Mouse (Mus musculus): ENCODE data around the gene Rictor. TPM values are rescaled to one million over a fixed set of nuclear protein-coding genes. Genes with fewer than 3 reads are reported as not detected.
"Not testable (repeated sequence)": the region's sequence is repeated elsewhere in the genome, so short reads cannot be mapped to it uniquely, and the experiment has no call there.

Rictor gene
- polyA plus RNA-seq, 1 experiment, result not detected

- WGBS, result 84% methylated on average over 11 of the region's 11 CpGs
- no peak overlapping the region for H3K27ac ChIP-seq (ENCODE audit: insufficient read depth, low read depth, low read length)
- H3K4me3 ChIP-seq (ENCODE audit: insufficient read depth, low read depth, low read length), result no peak overlapping the region
- H3K4me1 ChIP-seq (ENCODE audit: control insufficient read depth, insufficient read depth, low read length), result peaks cover 2% of the 10 kb centered on the region; the same call in 1 of the 2 replicates
- TF ChIP-seq POLR2A (IDR thresholded peaks at IDR 0.05; ENCODE audit: insufficient read depth, low read depth, low read length) (no peak), CTCF (IDR thresholded peaks at IDR 0.05; ENCODE audit: insufficient read depth, low read depth, low read length) (no peak)
Measured at GRCm38 (mm10) chr15:6722405-6723176, 14.4 kb downstream of the Rictor start.

- H3K27ac ChIP-seq (ENCODE audit: insufficient read depth, low read depth, low read length), result no peak overlapping the region
- H3K4me3 ChIP-seq (ENCODE audit: insufficient read depth, low read depth, low read length), result no peak overlapping the region
- H3K4me1 ChIP-seq (ENCODE audit: control insufficient read depth, insufficient read depth, low read length), result peaks cover 2% of the 10 kb centered on the region; the same call in 1 of the 2 replicates
- TF ChIP-seq POLR2A (IDR thresholded peaks at IDR 0.05; ENCODE audit: insufficient read depth, low read depth, low read length) (no peak), CTCF (IDR thresholded peaks at IDR 0.05; ENCODE audit: insufficient read depth, low read depth, low read length) (no peak)
Measured at GRCm38 (mm10) chr15:6723338-6723737, 15.2 kb downstream of the Rictor start.

GRCm38 (mm10) chr15:6724442-6724841 lies 16.3 kb downstream of the Rictor start:
- 93% methylated on average over 1 of the region's 1 CpGs for WGBS
- no peak overlapping the region for H3K27ac ChIP-seq (ENCODE audit: insufficient read depth, low read depth, low read length)
- TF ChIP-seq CTCF (IDR thresholded peaks at IDR 0.05; ENCODE audit: insufficient read depth, low read depth, low read length) (no peak), POLR2A (IDR thresholded peaks at IDR 0.05; ENCODE audit: insufficient read depth, low read depth, low read length) (no peak)
- H3K4me1 ChIP-seq (ENCODE audit: control insufficient read depth, insufficient read depth, low read length), result peaks cover 2% of the 10 kb centered on the region; the same call in 1 of the 2 replicates
- no peak overlapping the region for H3K4me3 ChIP-seq (ENCODE audit: insufficient read depth, low read depth, low read length)

GRCm38 (mm10) chr15:6726130-6726808 lies 18.1 kb downstream of the Rictor start:
- Histone ChIP-seq H3K27ac (ENCODE audit: insufficient read depth, low read depth, low read length) (no peak overlapping the region), H3K4me1 (ENCODE audit: control insufficient read depth, insufficient read depth, low read length) (peaks cover 5% of the 10 kb centered on the region; the same call in 1 of the 2 replicates), H3K4me3 (ENCODE audit: insufficient read depth, low read depth, low read length) (no peak overlapping the region)
- TF ChIP-seq POLR2A (IDR thresholded peaks at IDR 0.05; ENCODE audit: insufficient read depth, low read depth, low read length) (no peak), CTCF (IDR thresholded peaks at IDR 0.05; ENCODE audit: insufficient read depth, low read depth, low read length) (no peak)
- 67% methylated on average over 5 of the region's 5 CpGs for WGBS

GRCm38 (mm10) chr15:6733076-6733475 lies 24.9 kb downstream of the Rictor start:
- no peak for TF ChIP-seq CTCF (IDR thresholded peaks at IDR 0.05; ENCODE audit: insufficient read depth, low read depth, low read length)
- no peak for TF ChIP-seq POLR2A (IDR thresholded peaks at IDR 0.05; ENCODE audit: insufficient read depth, low read depth, low read length)
- Histone ChIP-seq H3K4me3 (ENCODE audit: insufficient read depth, low read depth, low read length) (no peak overlapping the region), H3K4me1 (ENCODE audit: control insufficient read depth, insufficient read depth, low read length) (peaks cover 4% of the 10 kb centered on the region; the same call in 1 of the 2 replicates), H3K27ac (ENCODE audit: insufficient read depth, low read depth, low read length) (no peak overlapping the region)
- 70% methylated on average over 5 of the region's 5 CpGs for WGBS

GRCm38 (mm10) chr15:6739180-6739579 lies 31.0 kb downstream of the Rictor start:
- 97% methylated on average over 2 of the region's 2 CpGs for WGBS

GRCm38 (mm10) chr15:6742337-6743025 lies 34.3 kb downstream of the Rictor start:
- no peak overlapping the region for H3K4me3 ChIP-seq (ENCODE audit: insufficient read depth, low read depth, low read length)
- WGBS, result 59% methylated on average over 13 of the region's 13 CpGs
- no peak overlapping the region for H3K27ac ChIP-seq (ENCODE audit: insufficient read depth, low read depth, low read length)
- TF ChIP-seq CTCF (IDR thresholded peaks at IDR 0.05; ENCODE audit: insufficient read depth, low read depth, low read length) (no peak), POLR2A (IDR thresholded peaks at IDR 0.05; ENCODE audit: insufficient read depth, low read depth, low read length) (no peak)
- H3K4me1 ChIP-seq (ENCODE audit: control insufficient read depth, insufficient read depth, low read length), result peaks cover 5% of the 10 kb centered on the region; the same call in 1 of the 2 replicates

More at GRCm38 (mm10) chr15:6739180-6739579, 31.0 kb downstream of the Rictor start:
- TF ChIP-seq POLR2A (IDR thresholded peaks at IDR 0.05; ENCODE audit: insufficient read depth, low read depth, low read length) (no peak), CTCF (IDR thresholded peaks at IDR 0.05; ENCODE audit: insufficient read depth, low read depth, low read length) (no peak)
- Histone ChIP-seq H3K4me3 (ENCODE audit: insufficient read depth, low read depth, low read length) (no peak overlapping the region), H3K27ac (ENCODE audit: insufficient read depth, low read depth, low read length) (no peak overlapping the region), H3K4me1 (ENCODE audit: control insufficient read depth, insufficient read depth, low read length) (peaks cover 5% of the 10 kb centered on the region; the same call in 1 of the 2 replicates)

- 39% methylated on average over 8 of the region's 8 CpGs for WGBS
- Histone ChIP-seq H3K4me3 (ENCODE audit: insufficient read depth, low read depth, low read length) (no peak overlapping the region), H3K27ac (ENCODE audit: insufficient read depth, low read depth, low read length) (no peak overlapping the region), H3K4me1 (ENCODE audit: control insufficient read depth, insufficient read depth, low read length) (peaks cover 5% of the 10 kb centered on the region; the same call in 1 of the 2 replicates)
- no peak for TF ChIP-seq POLR2A (IDR thresholded peaks at IDR 0.05; ENCODE audit: insufficient read depth, low read depth, low read length)
- no peak for TF ChIP-seq CTCF (IDR thresholded peaks at IDR 0.05; ENCODE audit: insufficient read depth, low read depth, low read length)
Measured at GRCm38 (mm10) chr15:6743723-6744122, 35.5 kb downstream of the Rictor start.

GRCm38 (mm10) chr15:6746301-6746983 lies 38.3 kb downstream of the Rictor start:
- not testable (repeated sequence) for H3K4me3 ChIP-seq (ENCODE audit: insufficient read depth, low read depth, low read length); H3K27ac ChIP-seq (ENCODE audit: insufficient read depth, low read depth, low read length); H3K4me1 ChIP-seq (ENCODE audit: control insufficient read depth, insufficient read depth, low read length)
- 75% methylated on average over 8 of the region's 8 CpGs for WGBS

Measured in olfactory bulb, adult 2 months (tissue).